Mouse (Mus musculus): Measurements from ENCODE around the gene Trim30a.

GRCm38 (mm10) chr7:104501589-104502371, 36.8 kb upstream of the Trim30a start:
- TF ChIP-seq CTCF (IDR thresholded peaks at IDR 0.05; ENCODE audit: control insufficient read depth, insufficient read depth, insufficient read length) (no peak), MAX (IDR thresholded peaks at IDR 0.05) (no peak), CEBPB (IDR thresholded peaks at IDR 0.05; ENCODE audit: low read depth) (no peak), MYOG (IDR thresholded peaks at IDR 0.05; ENCODE audit: control insufficient read depth, extremely low read depth, insufficient read length) (no peak), USF1 (IDR thresholded peaks at IDR 0.05; ENCODE audit: low read depth) (no peak), FOSL1 (IDR thresholded peaks at IDR 0.05; ENCODE audit: insufficient read depth, low read length, poor library complexity, severe bottlenecking) (no peak), MYOD1 (IDR thresholded peaks at IDR 0.05; ENCODE audit: control insufficient read depth, insufficient read length, low read depth) (no peak)

Measured in C2C12 (cell line).